Mouse (Mus musculus) right cerebral cortex, postnatal 14 days (tissue): ENCODE measurements around the gene F8.
A peak's percentile ranks its signal among the peaks of the same experiment; 100 is the strongest.
"Not testable (repeated sequence)": the region's sequence is repeated elsewhere in the genome, so short reads cannot be mapped to it uniquely, and the experiment has no call there.

Experiments
- DNase-seq: peaks from one replicate; pipeline ENCODE4 v3.0.0; 2022

F8 gene

DNA sequence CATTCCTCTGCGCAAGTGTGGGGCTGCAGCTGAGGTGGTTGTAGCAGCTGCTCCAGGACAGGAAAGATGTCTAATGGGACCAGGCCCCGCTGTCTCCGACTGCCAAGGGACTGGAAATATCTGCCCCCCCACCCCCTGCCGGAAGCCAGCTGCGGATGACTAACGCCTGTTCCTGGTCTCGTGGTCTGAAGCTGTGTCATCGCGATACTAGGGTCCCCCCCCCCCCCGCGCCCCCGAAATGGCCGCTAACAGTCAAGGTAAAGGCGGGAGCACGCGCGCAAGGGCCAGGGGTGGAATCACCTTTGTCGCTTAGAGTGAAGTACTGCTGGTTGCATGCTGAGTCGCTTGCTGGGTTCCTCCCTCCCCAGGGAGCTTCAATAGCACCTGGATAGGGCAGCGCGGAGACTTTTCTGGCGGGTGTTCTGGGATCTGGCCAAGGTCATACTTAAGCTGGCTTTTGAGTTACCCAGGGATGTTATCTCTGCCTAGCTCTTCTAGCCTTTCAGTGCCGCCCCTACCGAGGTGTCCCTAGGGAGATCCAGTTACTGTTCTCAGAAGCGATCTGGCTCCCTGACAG lies at the start of gene F8, which contains the start of gene Fundc2:
F8 (minus strand) TSS at position 421 of the 577 bp plus-strand sequence.
Fundc2 (plus strand) TSS at position 205 of the 577 bp plus-strand sequence.
- DNase-seq, result peak; percentile 48

DNA sequence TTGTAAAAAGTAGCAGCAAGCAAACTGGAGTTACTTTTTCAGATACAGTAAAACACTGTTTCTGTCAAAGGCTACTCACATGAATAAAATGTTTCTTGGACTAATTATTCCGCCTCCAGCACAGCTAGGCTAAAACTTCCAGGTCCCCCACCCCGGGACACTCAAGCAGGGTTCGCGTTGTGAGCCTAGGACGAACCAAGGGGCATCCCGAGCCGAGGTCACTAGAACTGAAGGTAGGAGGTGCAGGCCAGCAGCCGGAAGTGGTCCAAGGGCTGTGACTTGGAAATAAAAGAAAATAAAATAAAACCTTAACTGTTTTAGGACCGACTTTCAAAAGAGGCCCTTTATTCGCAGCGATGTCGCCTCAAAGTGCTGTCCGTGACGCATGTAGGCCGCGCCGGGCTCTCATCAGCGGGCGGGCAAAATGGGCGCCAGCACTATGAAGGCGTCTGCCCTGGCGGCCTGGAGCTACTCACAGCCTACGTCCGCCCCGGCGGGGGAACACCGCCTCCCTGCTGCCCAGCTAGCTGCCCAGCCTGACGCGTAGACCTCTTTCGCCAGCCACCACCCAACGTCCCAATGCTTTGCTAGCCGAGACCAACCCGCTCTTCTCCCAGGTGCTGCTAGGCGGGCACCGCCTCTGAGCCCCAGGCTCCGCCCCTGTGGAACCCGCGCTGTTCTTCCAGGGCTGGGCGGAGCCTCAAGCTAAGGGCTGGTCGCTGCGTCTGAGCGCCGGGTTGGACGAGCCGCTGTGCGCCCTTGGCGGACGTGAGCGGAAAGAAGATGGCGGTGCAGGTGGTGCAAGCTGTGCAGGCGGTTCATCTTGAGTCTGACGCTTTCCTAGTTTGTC lies 33.7 kb upstream of the F8 start, which contains the start of the genes Cmc4, Mtcp1 and Brcc3:
Cmc4 (minus strand) TSS at position 649 of the 850 bp plus-strand sequence.
Mtcp1 (minus strand) TSS at position 653 of the 850 bp plus-strand sequence.
Brcc3 (plus strand) TSS at position 693 of the 850 bp plus-strand sequence.
- peak; percentile 78 for DNase-seq

DNA sequence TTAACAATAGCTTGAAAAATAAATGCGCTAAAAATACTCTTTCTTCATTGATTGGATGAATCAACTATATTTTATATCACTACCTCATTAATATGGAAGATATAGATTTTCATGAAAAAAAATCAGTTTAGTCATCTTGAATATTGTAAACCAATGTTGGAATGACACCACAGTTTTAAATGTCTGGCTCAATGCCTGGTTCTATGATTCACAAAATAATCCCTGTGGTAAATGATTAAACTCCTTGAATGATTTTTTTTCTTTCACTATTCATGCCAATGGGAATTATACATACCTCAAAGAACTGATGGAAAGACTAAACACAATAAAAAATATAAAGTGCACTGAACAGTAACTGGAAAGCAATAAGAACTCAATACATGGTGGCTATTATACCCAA lies 27.3 kb upstream of the F8 start:
- DNase-seq, result no peak

DNA sequence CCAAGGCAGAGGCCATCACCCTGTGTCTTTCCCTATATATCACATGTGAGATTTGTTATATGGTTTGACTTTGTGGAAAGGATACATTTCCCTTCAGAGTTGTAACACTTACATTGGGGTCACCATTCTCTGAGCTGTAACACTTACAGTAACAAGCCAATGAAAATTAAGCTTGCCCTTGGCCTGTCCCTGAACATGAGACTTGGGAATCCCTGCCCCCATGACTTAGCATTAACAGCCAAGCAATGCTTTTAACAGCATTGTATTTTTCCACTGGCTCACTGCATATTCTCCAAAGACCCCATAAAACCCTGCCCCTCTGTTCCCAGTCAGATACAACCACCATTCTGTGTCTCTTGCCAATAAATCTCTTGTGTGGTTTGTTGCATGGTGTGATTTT lies 20.9 kb upstream of the F8 start:
- no peak for DNase-seq

DNA sequence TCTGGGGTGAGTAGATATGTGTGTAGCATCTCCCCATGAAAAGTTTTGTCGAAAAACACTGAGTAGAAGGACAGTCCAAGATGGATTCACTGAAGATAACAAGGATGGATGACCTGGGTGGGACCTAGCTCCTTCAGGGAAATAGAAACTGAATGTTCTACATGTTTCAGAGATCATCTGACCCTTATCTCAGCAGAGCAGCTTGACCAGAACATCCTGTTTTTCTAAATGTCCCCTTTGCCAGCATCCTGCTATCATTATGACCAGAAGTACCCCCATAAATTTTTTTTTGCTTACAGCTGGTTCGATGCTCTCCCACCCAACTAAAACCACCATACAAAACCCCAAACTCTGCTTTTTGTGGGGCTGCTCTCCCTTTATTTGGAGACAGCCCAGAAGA lies 20.3 kb upstream of the F8 start:
- DNase-seq, result no peak

DNA sequence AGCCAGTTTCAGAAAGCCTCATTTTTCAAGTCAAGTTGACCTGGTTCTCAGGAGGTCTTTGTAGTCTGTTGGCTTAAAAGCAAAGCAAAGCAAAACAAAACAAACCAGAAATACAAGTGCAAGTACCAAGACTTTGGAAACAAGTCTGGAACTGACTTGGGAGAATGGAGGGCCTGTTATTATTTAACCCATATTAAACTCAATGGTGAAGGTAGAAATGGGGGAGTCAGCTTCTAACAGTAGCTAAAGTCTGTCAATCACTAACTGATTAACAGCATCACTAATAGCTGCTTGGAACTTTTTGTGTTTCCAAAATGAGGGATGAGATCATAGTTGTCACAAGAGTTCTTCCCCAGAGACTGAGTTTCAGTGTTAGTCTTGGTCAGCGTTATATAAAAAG lies 17.1 kb upstream of the F8 start:
- no peak for DNase-seq

DNA sequence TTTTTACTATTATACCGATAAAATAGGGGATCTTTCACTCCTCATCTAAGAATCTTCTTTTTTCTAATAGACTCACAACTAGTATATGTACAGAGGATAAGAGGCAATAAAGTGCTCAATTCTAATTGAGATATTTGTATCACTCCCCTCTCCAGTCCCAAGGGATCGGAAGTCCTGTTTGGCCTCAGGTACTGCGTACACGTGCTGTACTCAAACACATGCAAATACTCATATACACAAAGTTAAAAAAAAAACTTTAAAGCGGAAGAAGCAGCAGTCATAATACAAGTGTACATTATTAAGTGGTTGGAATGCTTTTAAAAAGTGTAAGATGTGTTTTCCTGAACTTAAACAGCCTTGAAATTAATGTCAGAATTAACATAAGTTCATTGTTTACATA lies 716 bp downstream of the F8 start:
- no peak for DNase-seq

DNA sequence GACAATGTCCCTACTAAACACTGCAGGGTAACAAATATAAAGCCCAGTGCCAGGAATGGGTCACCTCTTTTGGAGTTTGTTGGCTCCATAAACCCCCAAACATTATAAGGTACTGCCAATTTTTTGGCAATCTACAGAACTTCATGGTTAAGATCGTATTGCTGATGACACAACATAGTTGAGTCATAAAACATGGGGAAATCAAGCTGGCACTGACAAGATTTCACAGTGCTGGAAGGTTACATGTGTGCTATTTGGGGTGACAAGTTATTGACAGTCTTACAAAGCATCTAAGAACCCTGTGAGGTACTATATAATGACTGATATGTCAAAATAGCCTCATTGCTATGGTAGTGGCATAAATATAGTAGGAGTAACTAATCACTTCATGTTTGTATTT lies 1.2 kb downstream of the F8 start:
- DNase-seq, result no peak

DNA sequence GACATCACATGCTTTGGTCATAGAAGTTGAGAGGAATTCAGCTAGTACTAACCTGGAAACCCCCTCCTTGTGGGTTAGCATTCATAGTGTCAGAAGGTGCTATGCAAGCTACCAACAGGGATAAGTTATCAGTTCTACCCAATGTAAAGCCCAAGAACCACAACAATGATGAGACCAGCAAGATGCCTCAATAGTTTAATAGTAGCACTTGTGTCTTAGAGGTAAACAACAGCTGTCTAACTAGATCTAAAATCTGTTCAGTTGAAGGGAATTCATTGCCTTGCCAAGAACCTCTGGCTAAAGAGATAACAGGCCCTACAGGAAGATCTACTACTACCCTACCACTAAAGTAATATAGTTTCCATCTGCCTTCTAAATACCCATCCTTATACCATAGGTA lies 5.6 kb downstream of the F8 start:
- no peak for DNase-seq

DNA sequence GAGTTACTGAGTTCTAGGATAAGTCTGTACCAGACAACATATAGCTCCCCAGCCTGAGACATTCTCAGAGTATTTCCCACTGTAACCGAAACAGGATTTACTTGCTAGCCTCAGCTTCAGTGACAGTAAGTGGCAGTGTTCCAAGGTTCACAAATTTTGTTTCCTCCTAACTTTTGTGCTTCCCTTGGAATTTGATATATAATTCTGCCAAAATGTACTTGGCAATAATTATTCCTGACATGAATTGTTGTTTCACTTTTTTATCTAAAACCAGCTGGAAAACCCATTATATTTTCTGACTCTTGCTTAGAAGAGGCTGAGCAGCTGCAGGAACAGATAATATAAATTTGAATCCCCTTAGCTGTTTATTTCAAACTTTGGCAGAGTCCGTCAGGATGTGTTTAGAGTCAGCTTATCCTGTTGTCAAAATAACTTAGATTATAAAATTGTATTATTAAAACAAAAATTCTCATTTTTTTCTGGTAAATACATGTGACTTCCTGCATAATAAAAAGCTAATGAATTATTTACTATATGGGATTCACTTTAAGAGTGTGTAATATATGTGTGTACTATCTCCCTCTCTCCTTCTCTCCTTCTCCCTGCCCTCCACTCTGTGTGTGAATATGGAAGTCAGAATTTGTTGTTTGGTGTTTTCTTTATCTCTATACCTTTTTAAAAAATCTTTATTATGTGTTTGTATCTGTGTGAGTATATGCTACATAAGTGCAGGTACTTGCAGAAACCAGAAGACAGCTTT lies 9.6 kb downstream of the F8 start:
- DNase-seq, result no peak

DNA sequence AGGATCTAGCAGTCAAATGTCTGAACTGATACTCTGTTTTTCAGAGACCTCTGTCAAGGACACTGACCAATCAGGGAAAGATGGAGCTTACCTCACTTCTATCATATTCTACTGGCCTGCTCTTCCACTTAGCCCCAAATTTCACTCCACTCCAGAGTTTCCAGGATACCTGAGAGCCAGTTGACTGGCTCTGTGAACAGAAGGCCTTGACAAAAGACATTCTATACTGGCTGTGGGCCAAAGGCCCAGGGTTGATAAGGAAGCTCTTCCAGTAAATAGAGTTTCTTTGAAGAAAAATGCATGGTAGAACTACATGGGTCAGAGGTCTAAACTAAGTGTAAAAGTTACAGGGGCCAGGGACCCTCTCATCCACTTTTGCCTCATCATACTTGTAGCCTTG lies 12.2 kb downstream of the F8 start:
- DNase-seq, result no peak

DNA sequence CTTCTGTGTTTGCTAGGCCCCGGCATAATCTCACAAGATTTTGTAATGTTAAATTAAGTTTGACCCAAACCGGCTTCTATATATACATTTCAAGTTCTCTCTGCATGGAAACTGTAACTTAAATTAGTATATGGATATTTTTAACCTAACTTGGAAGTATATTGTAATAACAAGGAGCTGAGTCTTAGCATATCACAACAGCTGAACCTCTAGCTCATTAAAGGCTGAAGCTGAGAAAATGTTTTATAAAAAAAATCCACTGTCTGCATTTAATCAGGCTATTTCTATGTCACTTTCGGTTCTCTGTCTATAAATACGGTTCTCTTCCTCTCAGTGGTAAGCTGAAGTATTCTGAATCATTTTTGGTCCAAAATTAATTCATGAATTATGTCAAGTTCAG lies 58.9 kb downstream of the F8 start:
- DNase-seq, result no peak

DNA sequence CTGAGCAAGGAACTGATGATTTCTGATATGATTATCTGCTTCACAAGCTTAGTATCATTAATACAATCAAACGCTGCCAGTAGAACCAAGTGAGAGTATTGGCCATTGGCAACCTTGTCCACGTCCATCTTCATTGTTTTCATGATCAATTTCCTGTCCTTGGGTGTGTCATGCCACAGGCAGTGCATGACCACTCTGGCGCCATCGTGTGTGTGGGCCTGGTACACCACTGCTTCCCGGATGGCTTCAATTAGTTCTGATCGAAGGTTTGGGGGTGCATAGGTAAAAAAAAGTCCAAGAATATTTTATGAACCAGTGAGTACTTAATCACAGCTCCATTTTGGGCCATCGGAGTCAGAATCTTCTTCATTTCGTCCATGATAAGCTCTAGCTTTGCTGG lies 110.7 kb downstream of the F8 start:
- no peak for DNase-seq

DNA sequence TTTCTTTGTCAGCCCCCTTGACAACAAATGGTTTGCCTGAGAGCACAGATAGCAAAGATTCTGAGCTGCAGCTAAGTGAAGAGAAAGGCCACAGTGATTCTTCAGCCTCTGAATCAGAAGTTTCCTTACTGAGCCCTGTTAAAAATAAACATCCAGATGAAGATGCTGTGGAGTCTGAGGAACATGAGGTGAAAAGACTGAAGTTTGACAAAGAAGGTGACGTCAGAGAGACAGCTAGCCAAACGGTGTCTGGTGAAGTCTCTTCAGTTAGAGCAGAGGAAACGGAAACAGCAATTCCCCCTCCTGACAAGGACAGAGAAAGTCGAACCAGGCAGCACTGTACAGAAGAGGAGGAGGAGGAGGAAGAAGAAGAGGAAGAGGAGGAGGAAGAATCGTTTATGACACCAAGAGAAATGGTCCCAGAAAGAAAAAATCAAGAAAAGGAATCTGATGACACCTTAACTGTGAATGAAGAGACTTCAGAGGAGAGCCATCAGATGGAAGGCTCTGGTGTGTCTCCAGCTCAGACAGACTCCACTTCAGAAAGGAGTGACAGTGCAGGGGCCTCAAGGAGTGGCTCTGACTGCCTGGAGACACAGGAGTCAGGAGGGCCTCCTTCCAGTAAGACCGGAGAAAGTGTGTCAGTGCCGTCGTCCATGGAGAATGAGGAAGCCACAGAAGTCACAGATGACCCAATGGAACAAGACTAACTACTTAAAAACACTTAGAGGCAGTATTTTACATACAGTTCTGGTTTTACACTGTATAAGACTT lies 148.6 kb downstream of the F8 start:
- not testable (repeated sequence) for DNase-seq

DNA sequence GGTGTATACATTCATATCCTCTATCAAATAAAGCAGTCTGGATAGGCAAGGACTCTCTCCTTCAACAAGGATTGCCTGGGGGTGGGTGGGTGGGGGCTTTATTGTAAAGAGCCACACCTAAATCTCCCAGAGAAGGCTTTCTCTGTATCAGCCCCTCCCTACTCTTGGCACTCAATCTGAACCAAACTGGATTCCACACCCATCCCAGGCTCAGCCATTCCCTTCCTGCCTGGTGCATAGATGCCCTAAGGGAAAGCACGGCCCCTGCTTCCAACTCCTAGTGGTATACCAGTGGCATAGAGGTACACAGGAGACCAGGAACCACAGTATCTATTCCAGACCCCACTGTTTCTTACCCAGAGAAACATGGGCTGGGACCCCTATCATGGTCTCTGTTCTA lies 151.0 kb downstream of the F8 start:
- DNase-seq, result no peak

DNA sequence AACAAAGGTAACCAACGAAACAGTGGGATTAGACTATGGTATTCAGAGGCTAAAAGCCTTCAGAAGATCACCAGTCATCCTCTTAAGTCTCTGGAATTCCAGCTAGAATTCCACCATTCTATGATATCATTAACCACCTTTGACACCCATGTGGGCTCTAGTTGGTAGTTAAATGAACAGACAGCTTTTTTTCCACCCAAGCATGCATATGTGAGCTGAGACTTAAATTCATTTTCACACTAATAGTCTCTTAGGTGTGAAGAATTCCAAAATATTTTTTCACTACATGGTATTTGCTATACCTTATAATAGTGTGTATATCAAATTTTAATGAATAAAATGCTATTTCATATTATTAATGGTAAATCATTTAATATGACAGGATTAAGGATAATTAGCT lies 218.7 kb downstream of the F8 start, which contains the start of gene Smim9:
Smim9 (minus strand) TSS at position 101 of the 400 bp plus-strand sequence.
- no peak for DNase-seq

DNA sequence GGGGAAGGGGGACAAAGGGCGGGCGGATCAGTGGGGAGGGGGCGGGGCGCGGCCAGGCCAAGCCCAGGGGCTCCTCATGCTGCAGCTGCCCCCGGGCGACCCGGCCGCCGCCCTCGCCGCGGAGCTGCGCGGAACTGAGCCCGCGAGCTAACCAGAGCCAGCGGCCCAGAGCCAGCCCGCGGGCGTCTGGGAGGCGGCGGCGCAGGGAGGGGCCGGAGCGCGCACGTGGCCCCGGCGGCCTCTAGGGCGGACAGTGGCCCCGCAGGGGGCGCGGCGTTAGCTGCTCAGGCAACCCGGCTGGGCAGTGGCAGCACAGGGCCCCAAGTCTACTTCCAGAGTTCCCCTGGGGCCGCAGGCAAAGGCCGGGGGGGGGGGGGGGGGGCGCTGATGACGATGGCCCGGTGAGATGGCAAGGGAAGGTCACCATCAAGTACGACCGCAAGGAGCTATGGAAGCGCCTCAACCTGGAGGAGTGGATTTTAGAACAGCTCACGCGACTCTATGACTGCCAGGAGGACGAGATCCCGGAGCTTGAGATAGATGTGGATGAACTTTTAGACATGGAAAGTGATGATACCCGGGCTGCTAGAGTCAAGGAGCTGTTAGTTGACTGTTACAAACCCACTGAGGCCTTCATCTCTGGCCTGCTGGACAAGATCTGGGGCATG lies 226.7 kb downstream of the F8 start:
- DNase-seq, result peak; percentile 5

DNA sequence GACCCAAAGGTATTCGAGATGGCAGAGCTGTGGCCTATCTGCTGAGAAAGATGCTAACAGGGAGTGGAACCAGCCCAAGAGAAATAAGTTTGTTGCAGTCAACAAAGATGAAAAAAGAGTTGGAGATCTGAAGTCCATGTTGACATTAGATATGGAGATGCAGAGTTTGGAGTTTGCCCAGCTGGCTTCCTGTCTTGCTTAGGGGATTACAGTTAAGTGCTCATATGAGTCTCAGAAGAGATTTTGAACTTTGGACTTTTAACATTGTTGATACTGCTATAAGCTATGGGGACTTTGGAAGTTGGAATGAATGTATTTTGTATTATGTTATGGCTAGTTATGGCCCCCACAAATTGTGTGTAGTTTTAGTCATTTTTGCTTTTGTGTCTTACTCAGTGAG lies 230.2 kb downstream of the F8 start:
- no peak for DNase-seq

DNA sequence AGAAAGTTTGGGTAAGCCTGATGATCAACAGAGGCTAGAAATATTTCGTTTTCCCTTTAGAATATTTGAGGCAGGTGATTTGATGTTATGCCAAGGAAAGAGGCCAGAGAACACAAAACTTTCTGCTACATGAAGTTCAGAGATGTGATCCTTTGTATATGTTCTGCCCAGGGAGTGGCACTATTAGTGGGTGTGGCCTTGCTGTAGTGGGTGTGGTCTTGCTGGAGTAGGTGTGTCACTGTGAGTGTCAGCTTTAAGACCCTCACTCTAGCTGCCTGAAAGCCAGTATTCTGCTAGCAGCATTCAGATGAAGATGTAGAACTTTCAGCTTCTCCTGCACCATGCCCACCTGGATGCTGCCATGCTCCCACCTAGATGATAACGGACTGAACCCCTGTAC lies 232.1 kb downstream of the F8 start:
- DNase-seq, result no peak

DNA sequence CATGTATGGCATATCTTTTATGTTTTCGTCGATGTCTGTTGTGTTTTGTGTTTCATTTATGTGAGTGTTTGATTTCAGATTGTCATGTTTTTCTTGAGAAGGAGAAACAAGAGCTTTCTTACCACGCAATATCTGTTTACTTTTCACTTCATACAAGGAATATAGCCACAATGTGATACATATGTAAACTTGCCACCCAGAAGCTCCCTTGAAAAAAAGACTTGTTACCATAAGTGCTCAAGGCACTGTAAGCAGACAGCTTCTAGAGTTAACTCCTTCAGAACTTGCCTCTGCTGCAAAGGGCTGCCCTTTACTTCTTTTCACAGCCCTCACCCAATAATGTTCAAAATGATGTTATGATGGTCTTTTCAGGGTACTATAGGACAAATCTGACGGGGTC lies 234.0 kb downstream of the F8 start:
- no peak for DNase-seq

DNA sequence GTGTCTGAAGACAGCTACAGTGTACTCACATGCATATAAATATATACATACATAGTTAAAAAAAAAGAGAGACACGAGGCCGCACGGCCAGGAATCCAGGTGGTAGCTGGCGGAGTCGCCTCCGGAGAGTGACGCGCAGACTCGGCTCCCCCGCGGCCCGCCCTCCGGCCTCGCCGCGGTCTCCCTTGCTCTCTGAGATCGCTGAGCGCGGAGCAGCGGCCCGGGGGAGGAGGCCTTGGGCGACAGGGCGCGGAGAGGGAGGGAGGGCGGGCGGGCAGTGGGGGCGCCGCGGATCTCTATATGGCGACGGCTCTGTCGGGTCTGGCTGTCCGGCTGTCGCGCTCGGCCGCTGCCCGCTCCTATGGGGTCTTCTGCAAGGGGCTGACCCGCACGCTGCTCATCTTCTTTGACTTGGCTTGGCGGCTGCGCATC lies 239.3 kb downstream of the F8 start:
- DNase-seq, result peak; percentile 8

DNA sequence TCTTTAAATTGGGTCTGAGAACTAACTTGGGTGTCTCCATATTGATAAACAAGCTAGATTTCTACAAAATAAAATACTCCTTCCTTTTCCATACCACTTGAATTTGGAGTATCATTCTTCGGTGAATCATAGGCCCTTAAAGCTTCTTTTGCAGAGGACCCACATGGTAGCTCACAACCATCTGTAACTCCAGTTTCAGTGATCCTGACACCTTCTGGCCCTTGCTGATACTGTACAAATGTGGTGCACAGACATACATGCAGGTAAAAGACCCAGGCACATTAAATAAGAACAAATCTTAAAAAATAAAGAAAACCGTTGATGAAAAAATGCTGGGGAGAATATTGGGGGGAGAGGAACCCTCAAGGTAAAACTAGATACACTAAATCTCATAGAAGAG lies 244.2 kb downstream of the F8 start:
- no peak for DNase-seq
